Mouse (Mus musculus) spleen, adult 12 weeks (tissue): ENCODE data around the gene Chn2.

Source experiments
- DNase-seq: peaks from one replicate; pipeline ENCODE4 v3.0.0; 2022; ENCODE audit warnings: low spot score

The Chn2 gene

DNA sequence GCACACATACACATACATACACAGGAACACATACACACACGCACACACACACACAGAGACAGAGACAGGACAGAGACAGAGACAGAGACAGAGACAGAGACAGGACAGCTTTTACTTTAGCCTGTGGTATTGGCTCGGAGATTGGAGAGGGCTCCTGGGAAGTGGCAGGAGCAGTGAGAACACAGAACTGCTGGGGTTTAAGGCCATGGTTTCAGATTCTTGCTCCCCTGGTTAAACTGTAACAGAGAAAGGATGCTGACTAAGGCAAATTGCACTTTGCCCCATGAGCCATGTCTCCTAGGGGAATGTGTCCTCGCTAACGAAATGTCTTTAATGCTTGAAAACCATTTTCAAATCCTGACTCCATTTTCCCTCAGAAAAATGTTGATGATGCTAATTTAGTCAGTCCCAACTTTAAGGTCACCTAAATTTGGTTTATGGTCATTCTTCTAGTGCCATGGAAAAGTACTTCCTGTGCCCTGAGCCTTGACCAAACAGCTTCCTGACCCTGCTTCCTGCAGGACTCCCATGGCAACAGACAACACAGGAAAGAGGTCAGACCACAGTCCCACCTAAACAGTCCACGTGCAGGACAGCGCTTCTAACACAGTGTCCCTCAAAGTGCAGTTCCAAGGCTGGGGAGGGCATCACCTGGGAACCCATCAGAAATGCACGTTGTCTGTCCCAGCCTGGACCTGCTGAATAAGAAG is 163.1 kb downstream of the Chn2 start:
- DNase-seq = no peak

DNA sequence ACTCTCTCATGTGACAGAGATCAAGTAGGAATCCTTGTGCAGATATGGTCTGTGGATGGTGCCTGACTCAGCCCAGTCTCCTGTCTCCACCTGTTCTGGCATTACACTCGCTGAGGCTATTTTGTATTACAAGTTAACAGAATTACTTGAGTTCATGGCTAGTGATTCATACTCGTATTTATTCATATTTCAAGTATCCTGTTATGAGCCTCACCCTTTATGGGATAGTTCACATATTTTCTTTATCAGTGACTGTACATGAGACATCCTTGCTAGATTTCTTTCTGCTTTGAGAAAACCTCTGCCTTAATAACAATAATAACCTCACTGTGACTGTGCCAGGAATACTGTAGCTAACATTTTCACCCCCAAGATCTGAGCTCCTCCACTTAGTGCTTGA is 164.0 kb downstream of the Chn2 start:
- DNase-seq = no peak

DNA sequence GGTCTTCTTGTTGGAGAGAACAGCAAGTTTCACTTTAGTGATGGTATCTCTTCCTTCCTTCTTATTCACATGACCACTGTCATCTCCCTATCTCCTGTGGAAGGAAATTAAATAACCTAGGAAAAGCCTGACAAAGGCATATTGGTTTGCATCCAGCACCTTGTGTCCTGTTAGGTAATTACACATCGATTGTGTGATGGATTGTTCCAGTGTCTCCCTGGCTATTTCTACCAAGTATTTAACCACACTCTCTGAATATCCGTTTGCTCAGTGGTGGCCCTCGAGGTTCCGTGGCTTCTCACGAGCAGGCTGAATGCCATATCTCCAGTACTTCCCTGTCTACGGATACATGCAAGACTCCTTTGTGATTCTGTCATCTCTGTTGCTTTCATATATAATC is 164.6 kb downstream of the Chn2 start:
- DNase-seq = no peak

DNA sequence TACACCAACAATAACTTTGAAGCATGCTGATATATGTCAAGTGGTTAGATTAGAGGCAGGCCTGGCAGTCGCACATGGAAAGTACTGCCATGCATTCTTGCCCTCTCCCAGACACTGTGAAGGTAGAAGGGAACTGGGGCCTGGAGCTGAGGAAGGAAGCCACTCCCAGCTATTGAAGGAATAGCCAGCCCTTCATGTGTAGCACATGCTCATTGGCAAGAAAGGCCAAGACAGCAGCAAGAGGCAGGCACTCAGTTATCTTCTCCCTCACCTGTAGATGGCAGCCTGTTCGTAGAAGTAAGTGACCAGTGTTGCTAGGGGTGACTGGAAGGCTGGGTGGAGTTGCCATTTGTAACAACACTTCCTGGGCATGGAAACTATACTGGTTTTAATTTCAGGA is 165.6 kb downstream of the Chn2 start:
- DNase-seq = no peak

DNA sequence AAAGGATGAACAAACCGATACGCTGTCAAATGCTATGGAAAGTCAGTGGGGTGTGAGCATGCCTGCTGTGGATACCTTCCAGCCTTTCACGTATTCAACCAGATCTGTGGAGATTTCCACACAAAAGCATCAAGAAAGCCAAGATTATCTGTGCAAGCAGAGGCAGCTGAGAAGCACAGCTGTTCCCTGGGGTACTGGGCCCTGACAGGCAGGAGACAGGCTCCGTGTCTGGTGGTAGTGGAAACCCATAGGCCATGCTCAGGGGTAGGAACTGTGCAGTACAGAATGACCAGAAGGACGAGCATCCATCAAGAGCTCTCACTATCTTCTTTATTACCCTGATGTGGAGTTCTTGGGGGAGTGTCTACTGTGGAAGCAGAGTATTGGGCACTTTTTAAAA is 166.1 kb downstream of the Chn2 start:
- no peak for DNase-seq

DNA sequence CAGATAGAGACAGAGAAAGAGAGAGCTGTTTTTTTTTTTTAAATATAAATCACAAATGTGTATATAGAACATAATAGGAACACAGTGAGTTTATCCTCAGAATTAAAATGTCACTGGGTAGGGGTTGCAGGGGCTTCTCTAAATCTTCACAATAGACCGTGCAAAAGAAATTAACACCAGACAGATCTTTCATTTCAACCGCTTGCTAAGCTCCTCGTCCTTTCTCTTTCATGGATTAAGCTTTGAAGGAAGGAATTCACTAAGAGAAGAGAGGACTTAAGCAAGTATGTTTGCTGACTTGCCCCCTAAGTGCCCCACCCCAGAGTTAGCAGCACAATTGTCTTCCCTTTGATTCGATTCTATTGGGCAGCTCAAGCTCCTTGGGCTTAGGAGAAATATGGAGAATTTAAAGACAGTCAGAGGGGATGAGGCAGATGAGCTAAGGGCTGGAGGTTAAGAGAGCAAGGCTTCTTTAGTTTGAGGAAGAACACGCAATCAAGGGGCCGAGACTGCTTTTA is 166.9 kb downstream of the Chn2 start:
- DNase-seq = no peak

DNA sequence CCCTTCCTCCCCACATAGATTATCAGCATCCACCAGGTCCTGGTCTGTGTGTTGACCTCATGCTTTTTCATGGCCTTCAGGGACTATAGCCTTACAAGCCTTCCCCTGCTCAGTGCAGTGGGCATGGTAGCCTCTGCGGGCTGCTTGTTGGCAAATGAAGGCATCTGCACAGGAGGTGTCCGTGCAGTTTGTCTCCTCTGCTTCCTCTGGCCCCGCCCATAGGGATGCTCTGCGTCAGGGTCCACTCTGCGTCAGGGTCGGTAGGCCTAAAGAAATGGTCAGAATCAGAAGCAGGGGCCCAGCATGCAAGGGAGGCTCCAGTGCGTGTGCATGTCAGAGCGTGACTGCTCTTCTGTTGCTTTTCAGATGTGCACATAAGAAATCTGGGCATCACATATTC is 169.4 kb downstream of the Chn2 start:
- DNase-seq = no peak

DNA sequence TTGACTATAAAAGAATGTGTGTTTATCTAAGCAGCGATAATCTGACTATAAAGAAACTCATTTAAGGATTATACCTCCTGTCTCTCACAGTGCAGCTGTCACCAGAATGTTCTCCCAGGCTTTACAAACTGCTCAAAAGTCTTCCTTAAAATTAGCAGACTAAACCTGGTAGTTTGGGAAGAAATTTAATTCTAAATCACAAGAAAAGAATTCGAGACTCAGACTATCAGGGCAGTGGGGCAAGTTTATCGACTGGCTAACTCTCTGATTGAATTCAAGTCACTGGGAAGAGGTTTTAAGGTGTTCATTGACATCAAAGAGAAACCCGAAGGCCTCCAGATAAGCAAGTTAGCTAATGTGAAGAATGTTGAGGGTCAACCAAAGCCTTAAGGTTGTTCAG is 171.6 kb downstream of the Chn2 start:
- DNase-seq = no peak

DNA sequence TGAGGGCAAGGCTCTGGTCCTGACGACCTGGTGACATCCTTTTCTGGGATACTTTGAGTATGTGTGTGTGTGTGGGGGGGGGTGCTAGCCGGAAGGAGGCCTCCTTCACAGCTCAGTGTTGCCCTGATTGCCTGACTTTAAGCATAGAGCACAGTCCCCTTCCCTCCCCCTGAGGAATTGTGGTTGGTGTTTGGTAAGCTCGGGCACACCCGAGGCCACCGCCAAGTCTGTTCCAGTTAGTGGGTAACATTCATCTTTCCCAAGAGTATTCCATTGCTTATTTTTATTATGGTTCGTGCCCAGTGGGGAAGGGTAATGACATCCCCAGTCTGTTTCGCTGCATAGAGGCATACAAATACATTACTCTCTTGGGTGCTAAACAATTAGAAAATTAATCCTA is 172.6 kb downstream of the Chn2 start:
- no peak for DNase-seq

DNA sequence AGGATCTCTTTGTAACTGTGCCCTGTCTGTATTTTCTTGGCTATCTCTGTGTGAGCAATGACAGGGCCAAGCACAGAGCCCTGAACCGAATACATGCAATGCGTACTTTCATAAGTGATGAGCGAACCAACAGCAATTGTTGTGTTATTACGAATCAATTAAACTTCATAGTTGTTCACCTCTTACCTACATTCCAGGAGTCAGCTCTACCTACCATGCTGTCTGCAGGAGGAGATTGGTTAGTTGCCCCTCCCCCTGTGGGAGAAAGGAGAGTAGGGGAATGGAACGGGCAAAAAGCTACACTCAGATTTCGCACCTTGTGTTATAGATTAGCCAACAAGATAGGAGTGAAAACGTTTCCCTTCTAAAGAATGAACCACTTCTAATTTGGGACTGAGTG is 174.4 kb downstream of the Chn2 start:
- DNase-seq = no peak

DNA sequence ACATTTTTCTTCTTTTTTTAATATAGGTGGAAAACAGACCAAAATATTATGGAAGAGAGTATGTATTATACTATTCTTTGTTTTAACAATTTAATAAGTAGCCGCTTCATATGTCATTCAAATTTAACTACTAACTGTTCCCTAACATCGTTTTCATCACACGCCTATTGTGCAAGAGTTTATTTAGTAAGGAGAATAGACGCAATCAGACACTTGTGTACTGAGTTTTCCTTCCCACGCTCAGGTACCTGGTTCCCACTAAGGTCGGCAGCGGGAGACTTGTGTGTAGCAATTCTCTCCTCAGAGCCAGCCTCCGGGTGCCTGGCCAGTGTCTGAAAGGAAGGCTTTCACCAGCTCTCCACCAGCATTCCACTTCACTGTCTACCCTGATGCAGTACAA is 176.3 kb downstream of the Chn2 start:
- no peak for DNase-seq

DNA sequence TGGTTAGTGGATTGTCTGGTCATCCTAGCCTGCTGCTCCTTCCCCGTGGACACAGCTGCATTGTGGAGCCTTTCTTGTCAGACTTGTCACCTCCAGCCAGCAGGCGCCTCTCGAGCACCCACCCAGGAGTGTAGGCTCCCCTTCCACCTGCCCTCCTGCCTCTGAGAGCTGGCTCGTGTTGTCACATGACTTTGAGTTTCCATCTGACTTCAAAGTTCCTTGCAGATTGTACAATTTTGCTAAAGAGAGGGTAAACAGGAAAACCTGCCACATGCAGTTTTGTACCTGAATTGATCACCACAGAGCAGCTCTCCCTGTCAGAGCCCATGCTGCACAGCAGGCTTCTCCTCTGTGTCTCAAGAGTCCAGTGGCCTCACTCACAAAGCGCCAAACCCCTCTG is 177.2 kb downstream of the Chn2 start:
- DNase-seq = no peak

DNA sequence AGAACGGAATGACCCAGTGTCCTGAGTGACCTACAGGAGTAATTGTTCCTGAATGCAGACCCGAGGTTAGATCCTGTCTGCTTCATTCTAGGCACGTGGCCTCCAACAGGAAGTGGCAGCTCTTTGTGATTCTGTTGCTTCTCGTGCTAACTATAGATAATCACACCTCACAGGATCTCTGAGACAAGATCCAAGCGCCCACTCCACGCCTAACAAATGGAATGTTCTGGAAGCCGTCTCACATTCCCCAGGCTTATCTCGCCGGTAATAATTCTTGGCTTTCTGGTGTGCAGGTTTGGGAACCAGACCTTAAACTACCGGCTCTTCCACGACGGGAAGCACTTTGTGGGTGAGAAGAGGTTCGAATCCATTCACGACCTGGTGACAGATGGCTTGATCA is 180.8 kb downstream of the Chn2 start:
- no peak for DNase-seq

DNA sequence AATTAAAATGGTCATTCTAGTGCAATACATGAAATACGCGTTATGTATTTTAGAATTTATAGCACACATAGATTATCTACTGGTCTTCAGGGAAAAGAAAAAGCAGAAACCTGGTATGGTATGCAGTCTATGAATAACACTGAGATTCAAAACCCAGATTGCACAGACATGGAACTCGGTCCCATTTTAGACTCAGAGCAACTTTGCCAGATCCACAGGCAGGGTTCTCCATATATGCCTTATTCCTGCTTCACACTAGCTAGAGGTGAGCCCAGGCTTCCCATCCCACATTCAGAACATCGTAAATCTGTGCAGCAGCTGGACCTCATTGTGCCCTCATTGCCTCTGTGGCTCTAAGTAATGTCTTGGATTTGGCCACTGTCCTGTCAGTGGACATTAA is 184.2 kb downstream of the Chn2 start:
- DNase-seq = no peak

DNA sequence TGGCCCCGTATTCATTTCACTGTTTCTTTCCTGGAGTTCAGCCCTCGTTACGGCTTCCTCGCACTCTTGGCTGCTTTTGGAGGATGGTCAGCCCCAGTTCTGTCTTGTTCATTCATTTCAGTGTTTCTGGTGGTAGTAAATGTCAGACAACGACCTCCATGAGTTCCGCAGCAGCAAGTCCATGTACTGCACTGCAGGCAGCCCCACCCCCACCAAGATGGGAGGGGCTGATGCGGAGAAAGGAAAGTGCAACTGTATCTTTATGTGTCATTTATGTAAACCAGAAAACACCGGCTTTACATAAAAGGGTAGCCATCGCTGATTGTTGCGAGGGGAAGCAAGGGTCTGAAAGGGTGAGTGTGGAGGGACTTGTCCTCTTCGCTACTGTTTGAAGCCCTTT is 185.0 kb downstream of the Chn2 start:
- no peak for DNase-seq

DNA sequence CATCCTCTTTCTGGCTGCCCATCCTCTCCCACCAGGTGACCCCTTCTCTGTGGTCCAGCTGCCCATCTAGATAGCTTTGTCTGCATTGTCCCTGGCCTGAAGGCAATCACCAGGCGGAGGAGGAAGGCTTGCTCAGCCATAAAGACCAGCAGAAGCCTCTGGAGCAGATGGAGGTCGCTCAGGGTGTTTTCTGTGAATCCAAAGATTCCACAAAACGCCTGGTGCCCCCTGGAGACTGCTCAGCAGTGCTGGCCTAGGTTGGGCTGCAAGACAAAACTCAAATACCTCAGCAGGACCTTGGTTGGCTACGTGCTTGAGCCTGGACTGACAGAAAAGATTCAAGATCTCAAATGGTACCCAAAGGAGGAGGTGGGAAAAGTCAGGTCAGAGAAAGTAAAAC is 186.0 kb downstream of the Chn2 start:
- DNase-seq = no peak

DNA sequence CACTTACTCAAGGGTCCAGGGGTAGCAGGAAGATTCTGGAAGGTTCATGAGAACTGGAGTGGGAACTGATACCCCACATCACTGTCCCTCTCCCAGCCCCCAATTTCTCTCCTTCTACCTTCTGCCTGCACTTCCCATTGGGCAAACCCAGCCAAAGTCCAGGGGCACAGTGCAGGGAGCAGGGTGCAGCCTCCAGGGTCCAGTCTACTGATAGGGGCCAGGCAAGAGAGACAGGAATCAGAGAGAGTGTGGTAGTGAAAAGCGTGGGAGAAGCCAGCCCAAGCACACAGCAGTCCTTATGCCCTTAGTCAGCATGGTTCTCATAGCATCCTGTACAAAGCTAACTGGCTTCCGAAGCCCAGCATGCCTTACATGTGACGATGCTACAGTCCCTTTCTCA is 187.7 kb downstream of the Chn2 start:
- no peak for DNase-seq

DNA sequence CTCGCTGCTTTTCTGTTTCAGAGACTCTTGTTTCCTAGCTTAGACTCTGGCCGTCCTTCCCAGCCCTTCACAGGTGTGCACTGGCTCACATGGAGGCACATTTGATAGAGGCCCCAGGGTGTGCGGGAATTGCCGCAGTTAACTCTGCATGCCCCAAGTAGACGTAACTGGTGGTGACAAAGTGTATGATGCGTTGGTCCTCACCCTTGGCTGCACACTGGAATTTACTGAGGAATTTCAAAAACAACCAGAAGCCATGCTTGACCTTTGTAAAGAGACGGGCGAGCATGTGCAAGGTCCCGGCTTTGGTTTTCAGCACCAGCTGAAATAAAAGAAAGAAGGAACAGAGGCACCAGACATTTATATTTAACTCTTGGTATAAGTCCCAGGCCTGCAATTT is 189.1 kb downstream of the Chn2 start:
- DNase-seq = no peak

DNA sequence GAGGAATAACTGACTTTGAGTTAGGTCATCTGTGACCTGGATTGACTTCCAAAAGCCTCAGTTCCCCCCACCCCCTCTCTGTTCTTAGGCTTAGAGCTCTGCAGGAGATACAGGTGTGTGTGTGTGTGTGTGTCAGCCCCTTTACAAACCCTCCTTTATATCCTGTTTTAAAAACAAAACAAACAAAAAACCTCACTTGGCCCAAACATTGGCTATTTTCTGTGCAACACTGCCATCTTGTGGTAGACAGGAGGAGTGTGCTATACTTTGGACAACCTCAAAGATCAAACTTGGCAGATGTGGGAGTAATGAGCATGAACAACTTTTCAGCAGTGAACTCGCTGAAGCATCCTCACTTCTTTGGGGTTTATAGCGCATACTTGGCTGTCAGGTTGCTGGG is 189.5 kb downstream of the Chn2 start:
- no peak for DNase-seq

DNA sequence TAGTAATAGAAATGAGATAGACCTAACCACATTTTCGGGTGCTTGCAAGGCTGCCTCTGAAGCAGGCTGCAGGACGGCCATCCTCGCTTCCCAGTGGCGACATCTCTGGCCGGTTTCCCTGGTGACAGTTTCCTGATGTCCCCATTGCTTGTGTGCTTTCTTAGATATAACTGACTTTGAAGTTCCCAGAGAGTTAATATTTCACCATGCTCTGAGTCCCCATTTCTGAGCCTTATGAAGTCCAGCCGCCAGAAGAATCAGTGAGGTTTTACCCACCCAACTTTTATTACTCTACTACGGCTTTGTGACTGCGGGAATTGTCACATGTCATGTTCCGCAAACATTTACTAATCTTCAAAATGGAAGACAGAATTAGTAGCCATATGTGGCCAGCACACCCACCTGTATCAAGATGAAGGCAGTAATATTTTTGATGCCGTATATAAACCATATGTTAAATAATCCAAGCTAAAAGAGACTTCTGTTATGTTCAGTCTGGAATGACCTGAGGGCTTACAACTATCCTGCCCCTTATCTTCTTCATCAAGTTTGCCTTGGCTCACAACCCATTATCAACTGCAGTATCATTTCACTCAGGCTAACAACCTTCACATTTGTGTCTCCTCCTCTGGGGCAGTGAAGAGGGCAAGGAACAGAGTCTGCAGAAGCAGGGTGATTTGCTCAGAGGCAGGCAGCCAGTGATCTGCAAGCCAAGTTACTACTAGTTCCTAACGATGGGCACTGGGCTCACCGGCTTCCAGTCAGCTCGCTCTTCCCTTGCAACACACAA is 192.6 kb downstream of the Chn2 start:
- DNase-seq = no peak

DNA sequence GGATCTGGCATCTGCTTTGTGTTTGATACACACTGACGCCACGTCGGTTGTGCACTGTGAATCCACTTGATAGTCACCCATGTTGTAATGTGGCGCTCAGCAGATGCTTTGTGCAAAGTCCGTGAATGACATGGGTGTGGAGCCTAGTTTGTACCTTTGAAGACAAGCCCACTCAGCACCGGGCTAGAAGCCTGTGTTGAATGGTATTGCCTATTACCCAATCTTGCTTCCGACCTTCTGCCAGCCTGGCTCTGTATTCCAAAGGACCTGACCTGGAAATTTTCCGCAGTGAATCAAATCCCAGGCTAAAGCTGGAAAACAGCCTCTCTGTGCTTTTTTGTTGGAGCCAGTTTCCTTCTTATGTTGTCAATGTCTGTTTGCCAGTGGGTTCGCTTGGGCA is 197.1 kb downstream of the Chn2 start:
- no peak for DNase-seq

DNA sequence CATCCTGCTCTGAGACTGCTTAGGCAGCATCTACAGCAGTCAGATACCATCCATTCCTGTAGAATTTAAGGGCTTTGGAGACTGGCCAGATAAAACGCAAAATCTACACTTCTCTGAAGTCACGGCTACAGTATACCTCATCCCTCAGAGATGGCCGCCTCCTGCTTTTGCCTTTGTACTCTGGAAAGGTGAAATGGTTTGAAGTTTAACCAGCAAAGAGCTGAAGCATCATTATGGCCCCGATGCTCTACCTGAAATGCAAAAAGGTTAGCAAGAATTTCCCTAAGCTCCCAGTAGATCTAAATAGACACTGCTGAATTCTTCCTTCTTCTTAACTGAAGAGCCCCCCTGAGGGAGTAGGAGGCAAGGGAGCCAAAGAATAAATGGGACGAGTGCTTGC is 202.4 kb downstream of the Chn2 start:
- no peak for DNase-seq

DNA sequence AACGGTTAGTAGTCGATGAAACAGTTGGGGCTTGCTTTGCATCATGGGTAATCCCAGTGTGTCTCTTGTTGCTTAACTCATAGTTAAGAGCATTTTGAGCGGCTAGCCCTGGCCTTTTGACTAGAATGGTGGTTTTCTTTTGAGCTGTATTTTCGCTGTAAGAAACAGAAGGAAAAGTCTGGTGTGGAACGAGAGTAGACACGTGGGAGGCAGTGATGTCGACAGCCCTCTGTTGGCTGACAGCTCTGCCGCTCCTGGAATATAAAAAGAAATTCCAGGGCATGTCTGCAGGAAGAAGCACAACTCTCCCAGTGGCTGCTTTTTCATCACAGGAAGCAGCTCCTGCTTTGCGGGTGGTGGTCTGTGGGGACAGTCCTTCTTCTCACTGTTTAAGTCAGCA is 202.9 kb downstream of the Chn2 start:
- DNase-seq = no peak
